Mouse (Mus musculus) brain, embryonic 14.5 days (tissue): ENCODE results near the gene B4galt2.

Experiments used
- CTCF ChIP-seq: fragments of 200-500 bp; IDR thresholded peaks from 2 replicates; pipeline ENCODE4 v1.5.1; 2012; ENCODE audit warnings: inconsistent platforms, mild to moderate bottlenecking, moderate library complexity, borderline replicate concordance; ENCODE audit not compliant: insufficient read depth, insufficient read length; ENCODE audit errors: extremely low read depth
- POLR2A ChIP-seq: fragments of 200-500 bp; IDR thresholded peaks from 2 replicates; pipeline ENCODE4 v1.6.1; 2012; ENCODE audit warnings: mild to moderate bottlenecking, inconsistent platforms, borderline replicate concordance; ENCODE audit not compliant: poor library complexity, insufficient read depth, insufficient read length, severe bottlenecking; ENCODE audit errors: extremely low read depth

DNA sequence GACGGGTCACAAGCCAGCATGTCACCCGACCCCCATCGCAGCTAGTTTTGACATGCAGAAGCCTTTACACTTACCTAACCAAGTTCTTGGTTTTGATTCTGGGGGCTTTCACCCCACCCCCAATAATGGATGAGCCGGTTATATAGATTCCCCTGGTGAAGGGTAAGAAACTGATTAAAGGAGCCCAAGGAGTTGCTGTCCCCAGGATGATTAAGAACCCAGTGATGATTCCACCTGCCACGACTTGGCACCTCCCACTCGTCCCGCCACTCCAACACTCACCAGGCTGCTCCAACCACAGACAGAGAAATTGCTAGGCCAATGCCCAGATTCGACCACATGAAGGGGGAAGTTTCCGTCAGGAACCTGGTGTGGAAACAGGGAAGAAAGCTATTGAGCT lies 2.7 kb upstream of the B4galt2 start:
- TF ChIP-seq CTCF (no peak), POLR2A (no peak)
